Mouse (Mus musculus) small intestine, adult 2 months (tissue): ENCODE data around the gene Morf4l2. TPM values are rescaled to one million over a fixed set of nuclear protein-coding genes. Genes with fewer than 3 reads are reported as not detected.

Source experiments
- H3K27ac ChIP-seq: fragments of 200-500 bp; 2 replicates; pipeline ENCODE4 v1.5.1; 2012; ENCODE audit warnings: low read depth, low read length, control low read depth, inconsistent platforms; ENCODE audit not compliant: insufficient read depth
- H3K27me3 ChIP-seq: fragments of 200-500 bp; 2 replicates; pipeline ENCODE4 v1.6.1; 2012; ENCODE audit warnings: mild to moderate bottlenecking, moderate library complexity, low read length, inconsistent platforms; ENCODE audit not compliant: control insufficient read depth, insufficient read depth
- H3K36me3 ChIP-seq: fragments of 200-500 bp; 2 replicates; pipeline ENCODE4 v1.6.1; 2012; ENCODE audit warnings: mild to moderate bottlenecking, low read length, control low read depth, inconsistent platforms; ENCODE audit not compliant: control insufficient read depth, insufficient read depth
- H3K4me1 ChIP-seq: fragments of 200-500 bp; 2 replicates; pipeline ENCODE4 v1.6.1; 2012; ENCODE audit warnings: low read length, inconsistent platforms, mixed read lengths; ENCODE audit not compliant: control insufficient read depth, insufficient read depth, insufficient read length
- H3K4me3 ChIP-seq: fragments of 200-500 bp; 2 replicates; pipeline ENCODE4 v1.5.1; 2012; ENCODE audit warnings: low read depth, mild to moderate bottlenecking, control low read depth, inconsistent platforms, low read length, moderate library complexity
- CTCF ChIP-seq: fragments of 200-500 bp; IDR thresholded peaks from 2 replicates; pipeline ENCODE4 v1.5.1; 2012; ENCODE audit warnings: low read depth, mild to moderate bottlenecking, control low read depth, inconsistent platforms, low read length, moderate library complexity, mixed read lengths; ENCODE audit not compliant: insufficient replicate concordance, insufficient read length; ENCODE audit errors: extremely low read depth
- POLR2A ChIP-seq: fragments of 200-500 bp; IDR thresholded peaks from 2 replicates; pipeline ENCODE4 v1.6.1; 2012; ENCODE audit warnings: low read depth, mild to moderate bottlenecking, control low read depth, inconsistent platforms, low read length, moderate library complexity
- WGBS: fragments of 180-500 bp; shearing (Covaris S2); methylation state at CpG from one replicate; pipeline ENCODE4 v1.1.7; 2018; 5-methylcytosine and 5-hydroxymethylcytosine counted together
- polyA plus RNA-seq: library from polyadenylated mRNA; depleted of rRNA; stranded (reverse); fragments of >200 nt; gene quantifications from 2 replicates; pipeline ENCODE4 v1.2.3, GENCODE M21; 2012

Gene Morf4l2
- polyA plus RNA-seq, 1 experiment, result 11.4 TPM

GRCm38 (mm10) chrX:136755464-136755863 lies 12.0 kb upstream of the Morf4l2 start:
- H3K27me3 ChIP-seq, result no peaks in the 10 kb centered on the region
- H3K36me3 ChIP-seq, result no peaks in the 10 kb centered on the region
- H3K4me1 ChIP-seq, result no peaks in the 10 kb centered on the region
- H3K27ac ChIP-seq, result no peak overlapping the region
- no peak for TF ChIP-seq CTCF
- TF ChIP-seq POLR2A, result no peak
- WGBS, result 93% methylated on average over 3 of the region's 3 CpGs
- H3K4me3 ChIP-seq, result no peak overlapping the region

GRCm38 (mm10) chrX:136749329-136749728 lies 5.8 kb upstream of the Morf4l2 start:
- no peak for TF ChIP-seq CTCF
- no peak for TF ChIP-seq POLR2A
- Histone ChIP-seq H3K27me3 (no peaks in the 10 kb centered on the region), H3K36me3 (peaks cover 1% of the 10 kb centered on the region; the same call in 1 of the 2 replicates), H3K4me3 (no peak overlapping the region), H3K4me1 (no peaks in the 10 kb centered on the region), H3K27ac (no peak overlapping the region)
- 76% methylated on average over 4 of the region's 4 CpGs for WGBS

- H3K4me1 ChIP-seq, result no peaks in the 10 kb centered on the region
- WGBS, result 44% methylated on average over 8 of the region's 8 CpGs
- H3K27ac ChIP-seq, result no peak overlapping the region
- H3K27me3 ChIP-seq, result no peaks in the 10 kb centered on the region
- H3K36me3 ChIP-seq, result peaks cover 1% of the 10 kb centered on the region; the same call in 1 of the 2 replicates
- TF ChIP-seq POLR2A, result no peak
- no peak for TF ChIP-seq CTCF
- H3K4me3 ChIP-seq, result no peak overlapping the region
Measured at GRCm38 (mm10) chrX:136744663-136745062, 1.2 kb upstream of the Morf4l2 start.

GRCm38 (mm10) chrX:136742661-136743103 lies 808 bp downstream of the Morf4l2 start:
- TF ChIP-seq POLR2A, result no peak
- TF ChIP-seq CTCF, result no peak
- Histone ChIP-seq H3K36me3 (peaks cover 3% of the 10 kb centered on the region), H3K27me3 (no peaks in the 10 kb centered on the region), H3K4me3 (peak overlapping the region; percentile 100), H3K4me1 (peaks cover 2% of the 10 kb centered on the region; the same call in 1 of the 2 replicates), H3K27ac (peak overlapping the region; percentile 99)
- WGBS, result 10% methylated on average over 5 of the region's 5 CpGs

GRCm38 (mm10) chrX:136742241-136742640 lies 1.2 kb downstream of the Morf4l2 start:
- TF ChIP-seq CTCF (no peak), POLR2A (no peak)
- peak overlapping the region; percentile 100 for H3K4me3 ChIP-seq
- H3K4me1 ChIP-seq, result peaks cover 2% of the 10 kb centered on the region; the same call in 1 of the 2 replicates
- WGBS, result 16% methylated on average over 10 of the region's 10 CpGs
- no peaks in the 10 kb centered on the region for H3K27me3 ChIP-seq
- peaks cover 2% of the 10 kb centered on the region; the same call in 1 of the 2 replicates for H3K36me3 ChIP-seq
- H3K27ac ChIP-seq, result peak overlapping the region; percentile 99

GRCm38 (mm10) chrX:136741651-136742201 lies 1.8 kb downstream of the Morf4l2 start:
- Histone ChIP-seq H3K4me1 (peaks cover 2% of the 10 kb centered on the region; the same call in 1 of the 2 replicates), H3K27ac (peak overlapping the region; percentile 99), H3K4me3 (peak overlapping the region; percentile 100), H3K27me3 (no peaks in the 10 kb centered on the region), H3K36me3 (peaks cover 2% of the 10 kb centered on the region; the same call in 1 of the 2 replicates)
- WGBS, result 14% methylated on average over 46 of the region's 46 CpGs
- TF ChIP-seq POLR2A (0 out of 2 replicates have a peak, but pooled peaks have one; percentile 27), CTCF (no peak)

- 18% methylated on average over 39 of the region's 39 CpGs for WGBS
- TF ChIP-seq CTCF (no peak), POLR2A (peak; percentile 74)
Measured at GRCm38 (mm10) chrX:136740791-136741650, 2.5 kb downstream of the Morf4l2 start.

More at GRCm38 (mm10) chrX:136740791-136741650, 2.5 kb downstream of the Morf4l2 start:
- H3K4me3 ChIP-seq, result peak overlapping the region; percentile 100
- peaks cover 2% of the 10 kb centered on the region; the same call in 1 of the 2 replicates for H3K36me3 ChIP-seq
- peak overlapping the region; percentile 99 for H3K27ac ChIP-seq
- no peaks in the 10 kb centered on the region for H3K27me3 ChIP-seq
- H3K4me1 ChIP-seq, result peaks cover 2% of the 10 kb centered on the region; the same call in 1 of the 2 replicates
